Mouse (Mus musculus) CH12.LX (cell line): ENCODE measurements around the gene Snx11. TPM values are rescaled to one million over a fixed set of nuclear protein-coding genes. Genes with fewer than 3 reads are reported as not detected.
A peak's percentile ranks its signal among the peaks of the same experiment; 100 is the strongest.

ENCODE experiments used
- DNase-seq: peaks from one replicate; pipeline ENCODE4 v3.0.0-alpha.2; 2013; ENCODE audit errors: extremely low read depth
- H3K27ac ChIP-seq: 2 replicates; pipeline ENCODE4 v1.5.1; 2012; ENCODE audit warnings: low read depth, mild to moderate bottlenecking, control low read depth, moderate library complexity; ENCODE audit not compliant: insufficient read depth
- H3K27me3 ChIP-seq: replicated peaks from 2 replicates; pipeline ENCODE3; 2012; ENCODE audit warnings: inconsistent platforms
- H3K36me3 ChIP-seq, 2 experiments: replicated peaks in 1 of 2; 2 replicates each; pipeline versions ENCODE3 to v1.6.1; 2012; ENCODE audit warnings: inconsistent platforms in 1 of 2, low read length in 1 of 2, mild to moderate bottlenecking in 1 of 2, mixed read lengths in 1 of 2, moderate library complexity in 1 of 2; ENCODE audit not compliant: control insufficient read depth in 1 of 2, insufficient read depth in 1 of 2
- H3K4me1 ChIP-seq, 2 experiments: 2 replicates each; pipeline ENCODE4 v1.6.1; 2012; ENCODE audit warnings: inconsistent platforms in 1 of 2, moderate library complexity in 1 of 2; ENCODE audit not compliant: insufficient read depth in 2 of 2, control insufficient read depth in 1 of 2
- H3K4me2 ChIP-seq: 2 replicates; pipeline ENCODE4 v1.6.1; 2012; ENCODE audit warnings: low read depth, mild to moderate bottlenecking, control low read depth; ENCODE audit not compliant: poor library complexity, insufficient read depth, severe bottlenecking
- H3K4me3 ChIP-seq, 3 experiments: fragments of 150-350 bp in 1 of 3; sonication (generic) in 1 of 3; replicated peaks in 1 of 3; 2 replicates each; pipeline versions ENCODE3 to v1.5.1; 2011 to 2012; ENCODE audit warnings: low read depth in 2 of 3, low read length in 2 of 3, mild to moderate bottlenecking in 2 of 3, moderate library complexity in 2 of 3, control low read depth in 1 of 3, improper control_type of control experiment in 1 of 3, inconsistent platforms in 1 of 3, mixed read lengths in 1 of 3; ENCODE audit not compliant: poor library complexity in 1 of 3
- H3K79me2 ChIP-seq: replicated peaks from 2 replicates; pipeline ENCODE4 v1.6.1; 2012; ENCODE audit warnings: mild to moderate bottlenecking, moderate library complexity; ENCODE audit not compliant: control insufficient read depth, poor library complexity, insufficient read depth, severe bottlenecking; ENCODE audit errors: extremely low read depth
- H3K9ac ChIP-seq: 2 replicates; pipeline ENCODE4 v1.6.1; 2012; ENCODE audit warnings: low read depth, mild to moderate bottlenecking, control low read depth, moderate library complexity; ENCODE audit not compliant: insufficient read depth
- H3K9me3 ChIP-seq: replicated peaks from 2 replicates; pipeline ENCODE3; 2012; ENCODE audit warnings: low read length, inconsistent platforms, mixed read lengths
- BHLHE40 ChIP-seq: IDR thresholded peaks from 2 replicates; pipeline ENCODE4 v1.6.1; 2011; ENCODE audit warnings: mild to moderate bottlenecking, low read depth, low read length, improper control_type of control experiment
- CHD1 ChIP-seq: IDR thresholded peaks from 2 replicates; pipeline ENCODE4 v1.6.1; 2012; ENCODE audit warnings: low read depth, low read length, improper control_type of control experiment, inconsistent platforms
- CHD2 ChIP-seq: IDR thresholded peaks from 2 replicates; pipeline ENCODE4 v1.6.1; 2011; ENCODE audit warnings: low read length, improper control_type of control experiment
- E2F4 ChIP-seq: IDR thresholded peaks from 2 replicates; pipeline ENCODE4 v1.6.1; 2011; ENCODE audit warnings: low read depth, low read length, improper control_type of control experiment; ENCODE audit not compliant: insufficient replicate concordance
- ELF1 ChIP-seq: IDR thresholded peaks from 2 replicates; pipeline ENCODE4 v1.6.1; 2014; ENCODE audit warnings: low read depth, mild to moderate bottlenecking, inconsistent platforms, low read length, improper control_type of control experiment
- EP300 ChIP-seq: IDR thresholded peaks from 2 replicates; pipeline ENCODE4 v1.6.1; 2011; ENCODE audit warnings: low read length, improper control_type of control experiment
- ETS1 ChIP-seq: conservative IDR thresholded peaks from 2 replicates; pipeline ENCODE4 v1.6.1; 2012; ENCODE audit warnings: low read depth, mild to moderate bottlenecking, inconsistent platforms, low read length, improper control_type of control experiment, moderate library complexity
- IRF4 ChIP-seq: IDR thresholded peaks from 2 replicates; pipeline ENCODE4 v1.6.1; 2014; ENCODE audit warnings: low read depth, mild to moderate bottlenecking, inconsistent platforms, low read length, improper control_type of control experiment
- JUN ChIP-seq: IDR thresholded peaks from 2 replicates; pipeline ENCODE4 v1.6.1; 2011; ENCODE audit warnings: low read depth, mild to moderate bottlenecking, low read length, improper control_type of control experiment, moderate library complexity; ENCODE audit not compliant: insufficient read depth
- JUND ChIP-seq: conservative IDR thresholded peaks from 2 replicates; pipeline ENCODE4 v1.6.1; 2011; ENCODE audit warnings: low read depth, low read length, improper control_type of control experiment
- KAT2A ChIP-seq: IDR thresholded peaks from 2 replicates; pipeline ENCODE4 v1.6.1; 2012; ENCODE audit warnings: low read length, improper control_type of control experiment, inconsistent platforms; ENCODE audit not compliant: insufficient replicate concordance
- MAFK ChIP-seq: IDR thresholded peaks from 2 replicates; pipeline ENCODE4 v1.6.1; 2011; ENCODE audit warnings: low read length, improper control_type of control experiment; ENCODE audit not compliant: insufficient replicate concordance
- MAX ChIP-seq: IDR thresholded peaks from 2 replicates; pipeline ENCODE4 v1.6.1; 2011; ENCODE audit warnings: low read length, improper control_type of control experiment
- MAZ ChIP-seq: IDR thresholded peaks from 2 replicates; pipeline ENCODE4 v1.6.1; 2012; ENCODE audit warnings: low read depth, mild to moderate bottlenecking, inconsistent platforms, low read length, improper control_type of control experiment, moderate library complexity
- MEF2A ChIP-seq: IDR thresholded peaks from 2 replicates; pipeline ENCODE4 v1.6.1; 2014; ENCODE audit warnings: low read depth, mild to moderate bottlenecking, inconsistent platforms, low read length, improper control_type of control experiment, borderline replicate concordance
- MXI1 ChIP-seq: IDR thresholded peaks from 2 replicates; pipeline ENCODE4 v1.6.1; 2011; ENCODE audit warnings: mild to moderate bottlenecking, low read depth, low read length, improper control_type of control experiment
- MYC ChIP-seq: IDR thresholded peaks from 2 replicates; pipeline ENCODE4 v1.6.1; 2011; ENCODE audit warnings: low read depth, mild to moderate bottlenecking, improper control_type of control experiment, low read length
- NELFE ChIP-seq: IDR thresholded peaks from 2 replicates; pipeline ENCODE4 v1.6.1; 2011; ENCODE audit warnings: low read depth, low read length, improper control_type of control experiment
- POLR2A ChIP-seq: IDR thresholded peaks from 2 replicates; pipeline ENCODE4 v1.6.1; 2011; ENCODE audit warnings: low read depth, mild to moderate bottlenecking, improper control_type of control experiment, low read length
- POLR2AphosphoS2 ChIP-seq: IDR thresholded peaks from 2 replicates; pipeline ENCODE4 v1.6.1; 2011; ENCODE audit warnings: low read depth, low read length, improper control_type of control experiment
- RCOR1 ChIP-seq: conservative IDR thresholded peaks from 2 replicates; pipeline ENCODE4 v1.6.1; 2012; ENCODE audit warnings: low read depth, mild to moderate bottlenecking, inconsistent platforms, low read length, improper control_type of control experiment
- SIN3A ChIP-seq: IDR thresholded peaks from 2 replicates; pipeline ENCODE4 v1.6.1; 2012; ENCODE audit warnings: low read length, improper control_type of control experiment, inconsistent platforms
- SMC3 ChIP-seq: IDR thresholded peaks from 2 replicates; pipeline ENCODE4 v1.6.1; 2011; ENCODE audit warnings: low read depth, low read length, improper control_type of control experiment
- TBP ChIP-seq: conservative IDR thresholded peaks from 2 replicates; pipeline ENCODE4 v1.6.1; 2011; ENCODE audit warnings: low read depth, low read length, improper control_type of control experiment
- TCF12 ChIP-seq: IDR thresholded peaks from 2 replicates; pipeline ENCODE4 v1.6.1; 2014; ENCODE audit warnings: low read depth, mild to moderate bottlenecking, inconsistent platforms, low read length, improper control_type of control experiment
- USF1 ChIP-seq: IDR thresholded peaks from 2 replicates; pipeline ENCODE4 v1.6.1; 2014; ENCODE audit warnings: low read depth, mild to moderate bottlenecking, inconsistent platforms, low read length, improper control_type of control experiment
- USF2 ChIP-seq: conservative IDR thresholded peaks from 2 replicates; pipeline ENCODE4 v1.6.1; 2011; ENCODE audit warnings: low read depth, low read length, improper control_type of control experiment
- ZKSCAN1 ChIP-seq: IDR thresholded peaks from 2 replicates; pipeline ENCODE4 v1.6.1; 2012; ENCODE audit warnings: low read depth, inconsistent platforms, low read length, improper control_type of control experiment, borderline replicate concordance
- ZNF384 ChIP-seq: IDR thresholded peaks from 2 replicates; pipeline ENCODE4 v1.6.1; 2012; ENCODE audit warnings: low read depth, low read length, improper control_type of control experiment, inconsistent platforms
- dilution Hi-C: fragments of 300-500 bp; cut with MboI; formaldehyde crosslinking; loops from 2 replicates; pipeline ENCODE4 v1.14.3; 2020; ENCODE audit warnings: low sequenced_read_pairs; ENCODE audit not compliant: extremely low pct_unique_long_range_greater_than_20kb, extremely low pct_ligation_motif_present
- in situ Hi-C: fragments of 300-500 bp; cut with MboI; formaldehyde crosslinking; loops from 3 replicates; pipeline ENCODE4 v1.14.3; 2019; ENCODE audit warnings: low sequenced_read_pairs, low pct_ligation_motif_present, low pct_unique_long_range_greater_than_20kb, mixed read lengths
- polyA plus RNA-seq: library from polyadenylated mRNA; unstranded; fragments of >175 nt; gene quantifications from 2 replicates; pipeline ENCODE4 v1.2.1, GENCODE M21; 2012; ENCODE audit warnings: low read depth; ENCODE audit not compliant: insufficient read length
- total RNA-seq, 2 experiments: library from RNA; depleted of rRNA; stranded (reverse); fragments of 300-350 nt in 1 of 2; fragments of >200 nt in 1 of 2; gene quantifications; 2 replicates each; pipeline ENCODE4 v1.2.3; 2012 to 2014

Gene Snx11
- total and polyA plus RNA-seq, 3 experiments: 153 to 244 (median 217) TPM

DNA sequence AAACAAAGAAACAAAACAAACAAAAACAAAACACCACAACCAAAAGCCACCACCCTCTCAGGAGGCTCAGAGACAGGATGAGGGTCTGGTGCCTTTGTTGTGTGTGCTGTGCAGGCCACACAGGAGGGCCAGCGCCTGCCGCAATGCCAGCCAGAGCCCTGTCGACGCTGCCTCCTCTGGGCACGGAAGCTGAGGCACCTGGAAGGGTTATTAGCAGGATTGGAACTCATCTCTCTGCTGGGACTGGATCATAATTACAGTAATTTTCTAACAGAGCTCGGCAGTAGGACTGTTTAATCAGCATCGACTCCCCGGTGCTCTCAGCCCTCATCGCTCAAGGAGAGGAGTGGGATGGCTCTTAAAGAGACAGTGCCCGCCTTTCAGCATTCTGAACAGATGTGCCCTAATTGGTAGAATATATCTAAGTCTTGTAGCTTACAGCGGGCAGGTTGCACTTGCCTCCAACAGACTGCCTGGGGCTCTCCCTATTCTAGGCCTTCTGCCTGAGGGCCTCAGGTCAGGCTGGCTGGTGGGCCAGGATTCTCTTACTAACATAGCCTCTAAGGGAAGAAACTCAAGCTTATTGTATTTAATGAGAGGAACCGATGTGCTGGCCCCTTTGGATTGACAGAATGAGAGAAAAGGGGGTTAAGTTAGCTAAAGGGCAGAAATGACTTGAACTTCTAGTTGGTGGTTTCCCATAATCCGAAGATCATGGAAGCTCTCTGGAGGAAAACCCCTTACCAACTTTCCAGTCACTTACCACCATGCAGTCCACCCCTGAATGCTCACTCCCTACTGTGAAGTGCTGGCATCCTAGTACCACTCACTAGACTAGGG, 12.6 kb downstream of the Snx11 start:
- Histone ChIP-seq H3K27ac (peak overlapping the region; percentile 87), H3K27me3 (no peaks in the 10 kb centered on the region), H3K79me2 (no peaks in the 10 kb centered on the region), H3K36me3 (peaks cover 35 to 65% of the 10 kb centered on the region in 2 experiments), H3K4me2 (no peak overlapping the region), H3K4me3 (peak overlapping the region in 1 of 3 experiments; percentile 16), H3K4me1 (peaks cover 42 to 98% of the 10 kb centered on the region in 2 experiments), H3K9ac (no peak overlapping the region), H3K9me3 (no peaks in the 10 kb centered on the region)
- dilution Hi-C loops (no loop called here), in situ Hi-C loops (no loop called here)
- peak; percentile 79 for TF ChIP-seq MEF2A
- TF ChIP-seq NELFE: no peak
- no peak for TF ChIP-seq USF1
- no peak for TF ChIP-seq ZKSCAN1
- TF ChIP-seq ZNF384: no peak
- no peak for TF ChIP-seq MYC
- TF ChIP-seq ETS1: 0 out of 2 replicates have a peak, but pooled peaks have one; percentile 43
- TF ChIP-seq TBP: no peak
- peak; percentile 88 for TF ChIP-seq IRF4
- peak; percentile 19; the same call in 1 of the 2 replicates for TF ChIP-seq MXI1
- TF ChIP-seq POLR2A: no peak; the same call in 1 of the 2 replicates
- peak; percentile 84 for TF ChIP-seq EP300
- peak; percentile 57 for TF ChIP-seq BHLHE40
- TF ChIP-seq POLR2AphosphoS2: peak; percentile 67
- TF ChIP-seq RCOR1: peak; percentile 84
- TF ChIP-seq MAFK: no peak
- no peak for TF ChIP-seq E2F4
- TF ChIP-seq KAT2A: 0 out of 2 replicates have a peak, but pooled peaks have one; percentile 30
- TF ChIP-seq SIN3A: peak; percentile 50; the same call in 1 of the 2 replicates
- peak; percentile 64 for TF ChIP-seq MAX
- peak; percentile 18; the same call in 1 of the 2 replicates for TF ChIP-seq ELF1
- TF ChIP-seq CHD1: peak; percentile 46; the same call in 1 of the 2 replicates
- peak; percentile 53; the same call in 1 of the 2 replicates for TF ChIP-seq TCF12
- TF ChIP-seq USF2: no peak
- TF ChIP-seq SMC3: no peak
- peak; percentile 25; the same call in 1 of the 2 replicates for TF ChIP-seq CHD2
- TF ChIP-seq MAZ: peak; percentile 78
- peak; percentile 61; the same call in 1 of the 2 replicates for TF ChIP-seq JUND
- TF ChIP-seq JUN: peak; percentile 50
- DNase-seq: peak; percentile 59
